Mouse (Mus musculus): Measurements from ENCODE around the gene Hnrnph3.
"Not testable (repeated sequence)": the region's sequence is repeated elsewhere in the genome, so short reads cannot be mapped to it uniquely, and the experiment has no call there.

Gene Hnrnph3

GRCm38 (mm10) chr10:63023749-63024579, at the start of gene Hnrnph3, which contains the start of gene Pbld2:
Gene Hnrnph3, minus strand, starts transcription at chr10:63024217.
Gene Pbld2, plus strand, starts transcription at chr10:63024315.
- DNase-seq = peak; percentile 98

DNA sequence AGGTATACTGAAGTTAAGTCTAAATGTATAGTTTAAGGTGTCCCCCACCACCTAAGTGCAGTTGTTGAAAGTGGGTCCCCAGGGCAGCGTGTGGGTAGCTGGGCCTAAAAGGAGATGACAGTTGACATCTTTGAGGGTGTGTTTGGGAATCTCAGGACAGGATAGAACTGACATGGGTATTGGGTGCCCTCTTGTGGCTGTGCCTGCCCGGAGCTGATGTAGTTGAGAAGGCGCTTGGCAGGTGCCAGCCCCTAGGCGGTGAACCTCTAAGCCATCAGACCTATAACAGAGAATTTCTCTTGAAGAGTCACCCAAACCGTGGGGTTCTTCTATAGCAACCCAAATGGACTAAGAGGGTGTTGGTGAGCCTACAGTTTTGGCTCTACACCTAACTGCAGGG, 42.0 kb upstream of the Hnrnph3 start:
- DNase-seq = peak; percentile 72

GRCm38 (mm10) chr10:63065561-63065960, 41.5 kb upstream of the Hnrnph3 start:
- DNase-seq = no peak

DNA sequence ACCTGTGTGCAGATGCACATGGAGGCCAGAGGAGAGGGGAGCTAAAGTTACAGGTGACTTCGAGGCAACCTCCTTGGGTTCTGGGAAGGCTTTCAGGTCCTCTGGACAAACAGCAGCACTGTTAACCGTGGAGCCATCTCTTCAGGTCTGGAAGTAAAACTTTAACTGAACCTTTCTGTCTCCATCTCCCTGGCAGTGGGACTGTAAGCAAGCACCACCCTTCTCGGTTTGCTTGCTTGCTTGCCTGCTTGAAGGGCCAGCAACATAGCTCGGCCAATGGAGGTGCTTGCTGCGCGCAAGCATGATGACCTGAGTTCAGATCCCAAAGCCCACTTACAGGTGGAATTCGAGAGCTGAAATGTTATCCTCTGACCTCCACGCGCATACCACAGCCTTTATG, 40.5 kb upstream of the Hnrnph3 start:
- DNase-seq = no peak

DNA sequence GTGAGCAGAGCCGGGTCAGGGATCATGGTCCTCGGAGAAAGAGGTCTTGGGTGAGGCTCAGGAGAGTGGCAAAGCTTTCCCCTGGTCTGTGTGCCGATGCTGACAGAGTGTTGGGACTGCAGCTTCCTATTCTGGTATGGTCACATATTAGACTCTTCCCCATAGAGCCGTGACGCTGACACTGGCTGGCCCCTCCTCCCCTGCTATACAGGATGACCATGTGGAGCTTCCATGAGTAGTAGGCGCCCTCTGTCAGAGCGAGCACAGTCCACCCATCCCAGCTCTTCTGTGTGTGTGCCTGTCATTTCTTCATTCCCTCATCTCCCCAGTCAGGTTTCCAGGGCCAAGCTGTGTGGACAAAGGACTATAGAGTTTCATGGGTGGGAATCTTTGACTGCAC, 39.3 kb upstream of the Hnrnph3 start:
- no peak for DNase-seq

GRCm38 (mm10) chr10:63062696-63063095, 38.7 kb upstream of the Hnrnph3 start:
- no peak for DNase-seq

GRCm38 (mm10) chr10:63061266-63061665, 37.2 kb upstream of the Hnrnph3 start:
- DNase-seq = no peak

DNA sequence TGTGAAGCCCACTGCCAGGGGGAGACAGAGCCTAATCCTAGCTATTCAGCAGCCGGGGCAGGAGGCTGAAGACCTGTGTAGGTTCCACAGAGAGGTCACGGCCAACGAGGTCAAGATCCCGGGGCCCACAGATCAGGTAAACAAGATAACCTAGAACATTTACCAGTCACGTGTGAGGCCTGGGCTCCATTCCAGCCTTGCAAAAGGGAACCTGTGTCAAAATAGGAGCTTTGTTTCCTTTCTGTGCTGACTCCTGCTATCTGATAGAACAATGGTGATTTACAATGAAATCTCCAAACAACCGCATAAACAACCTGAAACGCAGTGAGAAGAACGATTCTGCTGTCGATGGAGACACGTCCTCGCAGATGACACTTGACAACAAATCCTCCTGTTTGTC, 36.4 kb upstream of the Hnrnph3 start:
- peak; percentile 42 for DNase-seq

DNA sequence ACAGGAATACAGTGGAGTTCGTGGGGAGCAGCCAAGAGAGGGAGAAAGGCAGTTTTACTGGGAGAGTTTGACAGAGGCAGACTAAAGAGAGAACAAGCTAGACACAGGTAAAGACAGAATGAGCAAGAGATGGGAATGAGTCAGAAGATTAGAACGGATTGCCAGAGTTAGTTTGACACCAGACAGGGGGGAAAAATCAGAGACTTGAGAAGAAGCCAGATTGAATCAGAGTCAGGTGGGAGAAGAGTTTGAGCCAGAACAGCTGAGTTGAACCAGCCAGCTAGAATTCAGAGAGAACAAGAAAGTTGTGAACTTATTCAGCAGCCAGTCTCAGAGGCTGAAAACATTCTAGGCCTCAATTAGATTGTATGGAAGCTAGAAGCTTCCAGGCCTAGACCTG, 35.8 kb upstream of the Hnrnph3 start, which contains the start of gene Pbld1:
Gene Pbld1, plus strand, starts transcription at position 301 of the 400 bp plus-strand sequence.
- DNase-seq = no peak

DNA sequence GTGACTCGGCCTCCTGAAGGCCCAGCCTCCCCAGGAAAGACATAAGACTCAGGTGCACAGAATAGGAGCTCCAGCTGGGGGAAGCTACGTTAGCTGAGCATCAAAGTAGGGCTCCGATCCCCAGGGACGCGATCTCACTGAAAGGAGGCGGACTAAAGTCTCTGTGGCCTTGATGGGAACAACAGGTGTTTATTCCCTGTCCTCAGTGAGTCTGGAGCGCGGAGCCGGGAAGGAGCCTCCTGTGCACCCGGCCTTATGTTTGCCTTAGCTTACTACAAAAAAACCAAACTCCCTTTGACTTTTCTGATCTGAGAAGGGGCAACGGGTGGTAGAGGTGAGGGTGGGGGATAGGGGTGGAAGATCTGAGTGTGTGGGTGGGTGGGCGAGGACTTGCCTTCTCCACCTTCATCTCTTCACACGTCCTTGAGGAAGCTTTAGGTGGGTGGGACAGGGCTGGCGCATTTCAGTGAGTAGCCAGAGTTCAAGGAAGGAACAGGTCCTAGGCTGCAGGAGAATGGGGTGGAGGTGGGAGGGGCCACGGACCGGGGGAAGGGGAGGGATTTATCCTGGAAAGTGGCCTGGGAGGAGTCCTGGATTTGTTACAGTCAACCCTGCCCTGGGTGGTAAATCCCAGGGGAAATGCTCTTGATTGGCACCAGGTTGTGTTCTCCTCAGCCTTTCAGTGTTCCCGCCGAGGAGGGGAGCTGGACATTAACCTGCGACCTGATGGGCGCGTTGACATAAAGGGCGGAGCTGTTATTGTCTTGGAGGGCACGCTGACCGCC, 33.1 kb upstream of the Hnrnph3 start:
- no peak for DNase-seq

DNA sequence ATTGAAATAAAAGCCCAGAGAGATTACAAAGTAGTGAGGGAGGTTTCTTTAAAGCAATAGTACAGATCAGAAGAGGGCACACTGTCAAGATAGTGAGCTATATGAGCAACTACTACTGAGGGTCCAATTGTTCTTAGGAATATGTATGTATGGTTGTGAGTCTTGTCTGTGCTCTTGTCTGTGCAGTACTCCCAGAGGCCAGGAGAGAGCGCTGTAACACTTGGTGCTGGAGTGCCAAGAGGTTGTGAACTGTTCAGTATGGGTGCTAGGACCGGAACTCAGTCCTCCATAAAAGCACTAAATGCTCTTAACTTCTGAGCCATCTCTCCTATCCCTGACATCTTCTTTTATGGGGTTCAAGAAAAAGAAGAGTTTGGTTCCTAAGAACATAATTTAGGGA, 30.6 kb upstream of the Hnrnph3 start:
- DNase-seq = no peak

- DNase-seq = not testable (repeated sequence)
Observed at GRCm38 (mm10) chr10:63054071-63054470, 30.1 kb upstream of the Hnrnph3 start.

GRCm38 (mm10) chr10:63053007-63053406, 29.0 kb upstream of the Hnrnph3 start:
- DNase-seq = no peak

DNA sequence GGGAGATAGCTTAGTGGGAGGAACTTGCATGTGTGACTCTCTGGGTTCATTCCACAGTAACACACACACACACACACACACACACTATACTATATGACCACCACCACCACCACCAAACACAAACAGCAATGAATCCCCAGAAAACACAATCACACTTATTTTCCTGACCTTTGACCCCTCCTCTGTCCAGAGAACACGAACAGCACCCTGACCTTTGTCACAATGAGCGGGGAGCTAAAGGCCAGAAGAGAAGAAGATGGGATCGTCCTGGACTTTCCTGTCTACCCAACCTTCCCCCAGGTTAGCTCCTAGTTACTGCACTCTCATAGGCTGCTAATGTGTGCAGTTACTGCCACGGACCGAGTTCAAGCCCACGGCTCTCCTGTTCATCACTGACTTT, 28.0 kb upstream of the Hnrnph3 start:
- no peak for DNase-seq

DNA sequence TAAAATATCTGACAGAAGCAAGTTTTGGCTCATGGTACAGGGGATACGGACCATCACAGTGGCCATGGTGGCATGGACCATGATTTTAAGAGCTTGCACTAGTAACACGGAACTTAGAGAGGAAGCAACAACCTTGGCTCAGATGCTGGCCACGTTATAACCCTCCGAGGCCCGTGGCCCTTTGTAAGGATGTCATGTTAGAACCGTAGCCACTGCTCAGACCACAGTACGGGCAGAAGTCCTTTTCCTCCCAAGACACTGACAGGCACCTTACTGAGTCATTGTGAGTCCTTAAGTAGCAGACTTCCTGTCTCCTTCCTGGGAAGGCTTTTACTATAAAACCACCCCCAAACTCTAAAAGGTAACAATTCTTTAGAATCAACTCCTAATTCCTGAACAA, 27.2 kb upstream of the Hnrnph3 start:
- DNase-seq = no peak

- no peak for DNase-seq
Observed at GRCm38 (mm10) chr10:63049106-63049505, 25.1 kb upstream of the Hnrnph3 start.

DNA sequence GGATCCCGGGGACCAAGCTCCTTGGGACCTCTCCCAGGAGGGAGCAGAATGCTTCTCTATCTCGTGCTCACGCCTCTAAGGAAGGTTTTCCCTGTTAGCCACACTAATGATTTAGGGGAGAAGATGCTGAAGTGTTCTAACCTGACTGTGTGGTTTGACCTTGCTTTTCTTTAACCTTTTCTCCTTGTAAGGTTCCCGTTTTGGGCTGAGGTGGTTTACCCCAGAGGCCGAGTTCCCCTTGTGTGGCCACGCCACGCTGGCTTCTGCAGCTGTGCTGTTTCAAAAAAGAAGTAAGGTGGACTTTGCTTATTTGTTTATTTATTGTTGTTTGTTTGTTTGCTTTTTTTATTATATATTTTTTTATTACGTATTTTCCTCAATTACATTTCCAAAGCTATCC, 23.7 kb upstream of the Hnrnph3 start:
- no peak for DNase-seq

DNA sequence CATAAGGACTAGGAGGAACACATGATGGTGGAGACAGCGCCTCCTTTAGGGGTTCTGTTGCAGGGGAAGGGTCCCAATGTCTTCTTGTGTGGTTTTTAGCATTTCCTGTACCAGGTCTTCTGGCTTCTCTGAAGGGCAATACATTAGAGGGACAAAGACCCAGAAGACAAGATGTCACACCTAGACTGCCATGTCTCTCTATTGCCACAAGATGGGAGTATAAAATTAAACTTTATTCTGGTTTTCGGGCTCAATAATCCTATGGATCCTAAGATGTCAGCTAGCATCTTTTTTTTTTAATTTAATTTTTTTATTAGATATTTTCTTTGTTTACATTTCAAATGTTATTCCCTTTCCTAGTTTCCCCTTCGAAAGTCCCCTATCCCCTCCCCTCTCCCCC, 19.1 kb upstream of the Hnrnph3 start:
- no peak for DNase-seq

DNA sequence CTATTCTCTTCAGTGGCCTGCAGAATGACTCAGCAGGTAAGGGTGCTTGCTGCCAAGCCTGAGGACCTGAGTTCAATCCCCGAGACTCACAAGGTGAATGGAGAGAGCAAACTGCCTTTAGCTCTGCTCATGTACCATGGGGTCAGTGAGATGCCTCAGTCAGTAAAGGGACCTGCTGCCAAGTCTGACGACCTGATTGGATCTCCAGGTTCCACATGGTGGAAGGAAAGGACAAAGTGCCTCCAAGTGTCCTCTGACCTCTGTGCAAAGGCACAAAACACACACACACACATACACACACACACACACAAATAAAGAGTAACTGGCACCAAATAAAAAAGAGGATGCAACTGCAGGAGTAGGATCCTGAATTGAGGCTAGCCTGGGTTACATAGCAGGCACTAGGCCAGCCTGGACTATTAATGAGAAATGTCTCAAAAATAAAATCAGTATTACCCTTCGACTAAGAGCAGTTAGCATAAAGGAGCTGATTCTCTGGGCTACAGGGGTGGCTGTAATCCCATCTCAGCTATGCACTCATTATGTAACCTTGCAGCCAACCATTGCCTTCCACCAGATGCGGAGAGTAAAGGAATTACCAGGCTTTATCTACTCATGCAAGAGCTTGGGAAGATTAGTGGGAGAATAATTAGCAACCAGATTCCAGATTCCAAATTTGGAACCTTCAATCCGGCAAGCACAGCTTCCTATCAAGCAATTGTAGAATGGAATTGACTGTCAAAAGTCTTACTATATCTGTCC, 16.0 kb upstream of the Hnrnph3 start:
- DNase-seq = no peak

DNA sequence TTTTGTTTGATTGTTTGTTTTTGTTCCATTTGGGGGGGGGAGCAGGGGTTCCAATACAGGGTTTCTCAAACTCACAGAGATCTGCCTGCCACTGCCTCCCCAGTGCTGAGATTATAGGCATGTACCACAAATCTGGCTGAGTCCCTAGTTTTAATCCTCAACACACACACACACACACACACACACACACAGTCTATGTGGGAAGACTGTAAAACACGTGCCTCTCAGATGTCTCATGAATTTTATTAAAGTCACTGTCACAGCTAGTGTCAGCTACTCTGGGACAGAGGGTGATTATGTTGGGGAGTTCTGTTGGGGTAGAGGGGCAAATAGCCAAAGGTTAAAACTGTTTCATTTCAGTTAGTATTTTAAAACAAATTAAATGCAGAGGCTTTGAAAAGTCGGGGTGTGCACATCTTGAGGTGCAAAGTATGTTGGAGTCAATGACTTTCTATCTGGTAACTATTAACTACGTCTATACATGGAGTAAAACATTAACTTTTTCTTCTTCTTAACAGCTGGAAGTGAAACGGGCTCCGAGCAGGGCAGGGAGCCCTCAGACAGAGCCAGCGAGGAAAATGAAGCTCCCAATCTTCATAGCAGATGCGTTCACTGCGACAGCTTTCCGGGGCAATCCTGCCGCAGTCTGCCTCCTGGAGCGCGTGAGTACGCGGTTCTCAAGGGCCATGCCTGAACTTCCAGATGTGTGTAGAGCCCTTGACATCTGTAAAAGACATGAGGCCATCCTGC, 14.7 kb upstream of the Hnrnph3 start:
- no peak for DNase-seq

- DNase-seq = no peak
Observed at GRCm38 (mm10) chr10:63032956-63033355, 8.9 kb upstream of the Hnrnph3 start.

GRCm38 (mm10) chr10:63032267-63032666, 8.2 kb upstream of the Hnrnph3 start:
- DNase-seq = no peak
